Mouse (Mus musculus): ENCODE results near the gene Zfp281. TPM values are rescaled to one million over a fixed set of nuclear protein-coding genes. Genes with fewer than 3 reads are reported as not detected.

Gene Zfp281
- polyA plus RNA-seq, 1 experiment from 2014 or later = 42.3 TPM

DNA sequence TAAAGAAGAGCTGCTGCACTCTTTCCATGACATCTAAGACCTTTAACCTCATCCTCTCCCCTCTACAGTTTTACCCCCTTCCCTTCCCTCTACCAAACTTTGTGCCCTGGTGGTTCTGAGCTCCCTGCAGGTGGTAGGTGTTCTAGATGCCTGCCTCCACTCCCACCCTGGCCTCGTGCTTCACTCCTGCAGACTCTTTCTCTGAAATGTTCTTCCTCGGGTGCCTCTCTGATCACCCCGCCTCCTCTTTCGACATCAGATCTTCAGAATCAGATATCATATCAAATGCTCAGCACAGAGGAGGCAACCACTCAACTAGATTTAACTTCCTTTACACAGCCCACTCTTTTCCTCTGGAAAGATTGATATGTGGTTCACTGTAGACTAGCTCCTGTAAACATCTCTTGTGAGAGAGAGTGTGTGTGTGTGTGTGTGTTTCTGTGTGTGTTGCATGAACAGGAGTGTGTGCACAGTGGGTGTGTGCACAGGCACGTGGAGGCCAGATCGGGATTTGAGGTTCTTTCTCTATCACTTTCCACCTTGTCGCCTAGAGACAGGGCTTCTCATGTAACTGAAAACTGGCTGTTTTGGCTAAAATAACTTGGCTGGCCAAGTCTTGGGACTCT is 7.4 kb upstream of the Zfp281 start:
- Histone ChIP-seq H3K36me3 (replicated peaks; ENCODE audit: control insufficient read depth, insufficient read depth, low read depth, low read length) (no peaks in the 10 kb centered on the region), H3K27ac (replicated peaks; ENCODE audit: low read depth, low read length) (no peak overlapping the region), H3K4me3 (ENCODE audit: low read depth, low read length) (no peak overlapping the region), H3K4me2 (ENCODE audit: low read depth, low read length) (no peak overlapping the region), H3K9me3 (replicated peaks; ENCODE audit: control insufficient read depth, low read length) (no peaks in the 10 kb centered on the region), H3K9ac (replicated peaks; ENCODE audit: low read length) (no peak overlapping the region), H3K4me1 (ENCODE audit: control insufficient read depth, insufficient read depth, low read length) (no peaks in the 10 kb centered on the region), H3K27me3 (ENCODE audit: control insufficient read depth, insufficient read depth, low read length) (no peaks in the 10 kb centered on the region)
- ATAC-seq (replicated peaks; ENCODE audit: insufficient number of reproducible peaks, low FRiP score, low TSS enrichment, low read depth) (no peak), DNase-seq (ENCODE audit: low spot score) (no peak)
- 73% methylated on average over 7 of the region's 7 CpGs for WGBS

GRCm38 (mm10) chr1:136618570-136618969 is 6.1 kb upstream of the Zfp281 start:
- 94% methylated on average over 1 of the region's 1 CpGs for WGBS
- no peaks in the 10 kb centered on the region for H3K27me3 ChIP-seq (ENCODE audit: control insufficient read depth, insufficient read depth, low read length)

DNA sequence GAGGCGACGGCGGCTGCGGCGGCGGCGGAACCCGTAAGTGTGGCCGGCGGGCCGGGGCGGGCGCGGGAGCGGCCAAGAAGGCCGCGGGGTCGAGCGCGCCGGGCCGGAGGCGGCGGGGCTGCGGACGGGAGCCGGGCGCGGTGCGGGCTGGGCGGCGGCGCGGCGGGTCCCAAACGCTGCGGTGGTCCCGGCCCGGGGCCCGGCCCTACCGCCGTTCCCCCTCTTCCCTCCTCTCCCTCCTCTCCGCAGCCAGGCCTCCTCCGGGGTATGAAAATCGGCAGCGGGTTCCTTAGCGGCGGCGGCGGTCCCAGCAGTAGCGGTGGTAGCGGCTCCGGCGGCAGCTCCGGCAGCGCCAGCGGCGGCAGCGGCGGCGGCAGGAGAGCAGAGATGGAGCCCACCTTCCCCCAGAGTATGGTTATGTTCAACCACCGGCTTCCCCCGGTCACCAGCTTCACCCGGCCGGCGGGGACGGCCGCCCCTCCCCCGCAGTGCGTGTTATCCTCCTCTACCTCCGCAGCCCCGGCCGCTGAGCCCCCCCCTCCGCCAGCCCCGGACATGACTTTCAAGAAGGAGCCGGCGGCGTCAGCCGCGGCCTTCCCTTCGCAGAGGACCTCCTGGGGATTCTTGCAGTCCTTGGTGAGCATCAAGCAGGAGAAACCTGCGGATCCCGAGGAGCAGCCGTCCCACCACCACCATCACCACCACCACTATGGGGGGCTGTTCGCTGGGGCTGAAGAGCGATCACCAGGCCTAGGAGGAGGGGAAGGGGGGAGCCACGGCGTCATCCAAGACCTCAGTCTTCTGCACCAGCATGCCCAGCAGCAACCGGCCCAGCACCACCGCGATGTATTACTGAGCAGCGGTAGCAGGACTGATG is 556 bp downstream of the Zfp281 start:
- ATAC-seq (replicated peaks; ENCODE audit: insufficient number of reproducible peaks, low FRiP score, low TSS enrichment, low read depth) (peak; percentile 67), DNase-seq (ENCODE audit: low spot score) (peak; percentile 34)
- H3K9me3 ChIP-seq (replicated peaks; ENCODE audit: control insufficient read depth, low read length) = no peaks in the 10 kb centered on the region
- H3K27ac ChIP-seq (replicated peaks; ENCODE audit: low read depth, low read length) = peak overlapping the region; percentile 70
- peak overlapping the region; percentile 82 for H3K4me2 ChIP-seq (ENCODE audit: low read depth, low read length)
- WGBS = 2% methylated on average over 51 of the region's 92 CpGs
- H3K4me3 ChIP-seq (ENCODE audit: low read depth, low read length) = peak overlapping the region; percentile 85
- H3K9ac ChIP-seq (replicated peaks; ENCODE audit: low read length) = peak overlapping the region; percentile 97
- peaks cover 13% of the 10 kb centered on the region; the same call in 1 of the 2 replicates for H3K36me3 ChIP-seq (replicated peaks; ENCODE audit: control insufficient read depth, insufficient read depth, low read depth, low read length)
- no peaks in the 10 kb centered on the region; the same call in 1 of the 2 replicates for H3K4me1 ChIP-seq (ENCODE audit: control insufficient read depth, insufficient read depth, low read length)
- no peaks in the 10 kb centered on the region for H3K27me3 ChIP-seq (ENCODE audit: control insufficient read depth, insufficient read depth, low read length)

More at GRCm38 (mm10) chr1:136618570-136618969, 6.1 kb upstream of the Zfp281 start:
- DNase-seq (ENCODE audit: low spot score) (no peak), ATAC-seq (replicated peaks; ENCODE audit: insufficient number of reproducible peaks, low FRiP score, low TSS enrichment, low read depth) (no peak)
- Histone ChIP-seq H3K36me3 (replicated peaks; ENCODE audit: control insufficient read depth, insufficient read depth, low read depth, low read length) (no peaks in the 10 kb centered on the region), H3K4me2 (ENCODE audit: low read depth, low read length) (no peak overlapping the region), H3K27ac (replicated peaks; ENCODE audit: low read depth, low read length) (no peak overlapping the region), H3K9me3 (replicated peaks; ENCODE audit: control insufficient read depth, low read length) (no peaks in the 10 kb centered on the region), H3K4me1 (ENCODE audit: control insufficient read depth, insufficient read depth, low read length) (no peaks in the 10 kb centered on the region), H3K4me3 (ENCODE audit: low read depth, low read length) (no peak overlapping the region), H3K9ac (replicated peaks; ENCODE audit: low read length) (no peak overlapping the region)

GRCm38 (mm10) chr1:136626141-136626540 is 1.4 kb downstream of the Zfp281 start:
- no peaks in the 10 kb centered on the region for H3K27me3 ChIP-seq (ENCODE audit: control insufficient read depth, insufficient read depth, low read length)
- no peaks in the 10 kb centered on the region; the same call in 1 of the 2 replicates for H3K4me1 ChIP-seq (ENCODE audit: control insufficient read depth, insufficient read depth, low read length)
- 93% methylated on average over 7 of the region's 7 CpGs for WGBS
- peak overlapping the region; percentile 97 for H3K9ac ChIP-seq (replicated peaks; ENCODE audit: low read length)
- ATAC-seq (replicated peaks; ENCODE audit: insufficient number of reproducible peaks, low FRiP score, low TSS enrichment, low read depth) (no peak), DNase-seq (ENCODE audit: low spot score) (no peak)
- no peaks in the 10 kb centered on the region for H3K9me3 ChIP-seq (replicated peaks; ENCODE audit: control insufficient read depth, low read length)
- peak overlapping the region; percentile 85 for H3K4me3 ChIP-seq (ENCODE audit: low read depth, low read length)
- H3K36me3 ChIP-seq (replicated peaks; ENCODE audit: control insufficient read depth, insufficient read depth, low read depth, low read length) = peaks cover 13% of the 10 kb centered on the region; the same call in 1 of the 2 replicates
- H3K4me2 ChIP-seq (ENCODE audit: low read depth, low read length) = peak overlapping the region; percentile 82
- H3K27ac ChIP-seq (replicated peaks; ENCODE audit: low read depth, low read length) = no peak overlapping the region

- H3K4me3 ChIP-seq (ENCODE audit: low read depth, low read length) = no peak overlapping the region
- no peaks in the 10 kb centered on the region; the same call in 1 of the 2 replicates for H3K4me1 ChIP-seq (ENCODE audit: control insufficient read depth, insufficient read depth, low read length)
- no peaks in the 10 kb centered on the region for H3K9me3 ChIP-seq (replicated peaks; ENCODE audit: control insufficient read depth, low read length)
- DNase-seq (ENCODE audit: low spot score) (no peak), ATAC-seq (replicated peaks; ENCODE audit: insufficient number of reproducible peaks, low FRiP score, low TSS enrichment, low read depth) (no peak)
- H3K27me3 ChIP-seq (ENCODE audit: control insufficient read depth, insufficient read depth, low read length) = no peaks in the 10 kb centered on the region
- H3K9ac ChIP-seq (replicated peaks; ENCODE audit: low read length) = no peak overlapping the region
- H3K36me3 ChIP-seq (replicated peaks; ENCODE audit: control insufficient read depth, insufficient read depth, low read depth, low read length) = peaks cover 13% of the 10 kb centered on the region; the same call in 1 of the 2 replicates
- WGBS = 93% methylated on average over 5 of the region's 5 CpGs
- no peak overlapping the region for H3K27ac ChIP-seq (replicated peaks; ENCODE audit: low read depth, low read length)
- no peak overlapping the region; the same call in 1 of the 2 replicates for H3K4me2 ChIP-seq (ENCODE audit: low read depth, low read length)
These were observed 2.1 kb downstream of the Zfp281 start for GRCm38 (mm10) chr1:136626756-136627155.

GRCm38 (mm10) chr1:136627591-136627990 is 2.9 kb downstream of the Zfp281 start:
- ATAC-seq (replicated peaks; ENCODE audit: insufficient number of reproducible peaks, low FRiP score, low TSS enrichment, low read depth) (no peak), DNase-seq (ENCODE audit: low spot score) (no peak)
- WGBS = 86% methylated on average over 5 of the region's 5 CpGs
- no peaks in the 10 kb centered on the region for H3K27me3 ChIP-seq (ENCODE audit: control insufficient read depth, insufficient read depth, low read length)
- H3K4me3 ChIP-seq (ENCODE audit: low read depth, low read length) = 0 out of 2 replicates have a peak overlapping the region, but pooled peaks have one; percentile 5
- H3K9me3 ChIP-seq (replicated peaks; ENCODE audit: control insufficient read depth, low read length) = no peaks in the 10 kb centered on the region
- H3K4me2 ChIP-seq (ENCODE audit: low read depth, low read length) = 0 out of 2 replicates have a peak overlapping the region, but pooled peaks have one; percentile 3
- no peak overlapping the region for H3K9ac ChIP-seq (replicated peaks; ENCODE audit: low read length)
- H3K27ac ChIP-seq (replicated peaks; ENCODE audit: low read depth, low read length) = no peak overlapping the region
- peaks cover 13% of the 10 kb centered on the region; the same call in 1 of the 2 replicates for H3K36me3 ChIP-seq (replicated peaks; ENCODE audit: control insufficient read depth, insufficient read depth, low read depth, low read length)
- no peaks in the 10 kb centered on the region; the same call in 1 of the 2 replicates for H3K4me1 ChIP-seq (ENCODE audit: control insufficient read depth, insufficient read depth, low read length)

GRCm38 (mm10) chr1:136632891-136633290 is 8.2 kb downstream of the Zfp281 start:
- DNase-seq (ENCODE audit: low spot score) (no peak), ATAC-seq (replicated peaks; ENCODE audit: insufficient number of reproducible peaks, low FRiP score, low TSS enrichment, low read depth) (no peak)
- H3K9me3 ChIP-seq (replicated peaks; ENCODE audit: control insufficient read depth, low read length) = no peaks in the 10 kb centered on the region
- H3K27me3 ChIP-seq (ENCODE audit: control insufficient read depth, insufficient read depth, low read length) = no peaks in the 10 kb centered on the region
- WGBS = 93% methylated on average over 3 of the region's 3 CpGs
- H3K9ac ChIP-seq (replicated peaks; ENCODE audit: low read length) = no peak overlapping the region
- no peaks in the 10 kb centered on the region for H3K4me1 ChIP-seq (ENCODE audit: control insufficient read depth, insufficient read depth, low read length)
- no peak overlapping the region for H3K27ac ChIP-seq (replicated peaks; ENCODE audit: low read depth, low read length)
- H3K36me3 ChIP-seq (replicated peaks; ENCODE audit: control insufficient read depth, insufficient read depth, low read depth, low read length) = no peaks in the 10 kb centered on the region
- no peak overlapping the region for H3K4me2 ChIP-seq (ENCODE audit: low read depth, low read length)
- no peak overlapping the region for H3K4me3 ChIP-seq (ENCODE audit: low read depth, low read length)

DNA sequence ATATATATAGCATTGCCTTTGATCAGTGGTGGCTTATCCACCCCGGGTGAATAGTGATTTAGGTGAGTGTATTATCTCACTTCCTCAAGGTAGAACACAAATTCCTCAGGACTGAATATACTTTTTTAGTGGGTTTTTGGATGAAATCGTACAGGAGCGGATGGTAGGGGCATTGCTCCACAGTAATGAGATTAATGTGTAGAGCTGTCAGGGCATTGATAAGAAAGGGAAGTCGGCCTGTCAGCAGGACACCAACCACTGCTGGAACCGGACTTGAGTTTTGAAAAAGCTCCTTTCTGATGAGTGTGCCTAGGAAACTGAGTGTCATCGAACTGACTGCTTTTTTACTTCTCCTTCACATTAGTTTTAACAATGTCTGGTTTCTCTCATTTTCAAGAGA is 10.9 kb downstream of the Zfp281 start:
- H3K36me3 ChIP-seq (replicated peaks; ENCODE audit: control insufficient read depth, insufficient read depth, low read depth, low read length) = no peaks in the 10 kb centered on the region
- no peak overlapping the region for H3K9ac ChIP-seq (replicated peaks; ENCODE audit: low read length)
- no peak overlapping the region for H3K4me2 ChIP-seq (ENCODE audit: low read depth, low read length)
- H3K4me1 ChIP-seq (ENCODE audit: control insufficient read depth, insufficient read depth, low read length) = no peaks in the 10 kb centered on the region
- H3K4me3 ChIP-seq (ENCODE audit: low read depth, low read length) = no peak overlapping the region
- H3K27ac ChIP-seq (replicated peaks; ENCODE audit: low read depth, low read length) = no peak overlapping the region
- no peaks in the 10 kb centered on the region for H3K9me3 ChIP-seq (replicated peaks; ENCODE audit: control insufficient read depth, low read length)
- ATAC-seq (replicated peaks; ENCODE audit: insufficient number of reproducible peaks, low FRiP score, low TSS enrichment, low read depth) = no peak
- no peak for DNase-seq (ENCODE audit: low spot score)
- no peaks in the 10 kb centered on the region for H3K27me3 ChIP-seq (ENCODE audit: control insufficient read depth, insufficient read depth, low read length)
- WGBS = 87% methylated on average over 6 of the region's 6 CpGs

All from embryonic facial prominence, embryonic 11.5 days (tissue).